Mouse (Mus musculus): Measurements from ENCODE around the gene Rgs7bp.

Rgs7bp gene

DNA sequence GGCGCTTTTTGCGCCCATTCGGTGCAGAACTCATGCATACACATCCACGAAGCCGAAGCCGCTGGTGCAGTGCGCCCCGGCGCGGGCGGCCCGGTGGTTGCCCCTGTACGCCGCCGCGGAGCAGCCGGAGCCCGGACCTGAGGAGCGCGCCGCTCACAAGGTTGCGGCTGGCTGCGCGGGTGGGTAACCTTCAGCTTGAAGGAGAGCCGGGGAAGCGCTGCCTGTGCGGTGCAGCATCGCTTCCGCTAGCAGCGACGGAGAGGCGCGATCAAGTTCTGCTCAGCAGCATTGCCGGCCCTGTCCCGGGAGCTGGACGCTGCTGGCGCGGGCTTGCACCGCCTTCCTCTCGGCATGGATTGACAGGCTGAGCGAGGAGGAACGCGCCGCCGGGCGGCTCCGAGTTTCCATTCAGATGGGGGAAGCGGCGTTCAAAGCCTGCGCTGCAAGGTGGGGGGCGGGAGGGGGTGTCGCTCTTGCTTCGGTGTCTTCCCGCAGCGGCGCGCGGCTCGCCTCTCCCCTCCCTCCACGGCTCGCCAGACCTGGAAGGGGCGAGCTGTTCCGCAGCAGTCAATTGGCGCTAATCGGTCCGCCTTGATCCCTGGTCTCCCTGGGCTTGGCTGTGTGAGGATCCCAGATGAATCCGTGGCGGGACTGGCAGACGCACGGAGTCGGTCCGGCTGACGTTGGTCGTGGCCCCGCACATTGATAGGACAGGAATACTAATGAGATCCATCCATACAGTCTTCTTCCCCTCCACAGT lies at the start of gene Rgs7bp:
Gene Rgs7bp (minus strand): TSS at position 750 of the 760 bp plus-strand sequence.
- peak; percentile 40 for DNase-seq (ENCODE audit: low read depth, low spot score)

DNA sequence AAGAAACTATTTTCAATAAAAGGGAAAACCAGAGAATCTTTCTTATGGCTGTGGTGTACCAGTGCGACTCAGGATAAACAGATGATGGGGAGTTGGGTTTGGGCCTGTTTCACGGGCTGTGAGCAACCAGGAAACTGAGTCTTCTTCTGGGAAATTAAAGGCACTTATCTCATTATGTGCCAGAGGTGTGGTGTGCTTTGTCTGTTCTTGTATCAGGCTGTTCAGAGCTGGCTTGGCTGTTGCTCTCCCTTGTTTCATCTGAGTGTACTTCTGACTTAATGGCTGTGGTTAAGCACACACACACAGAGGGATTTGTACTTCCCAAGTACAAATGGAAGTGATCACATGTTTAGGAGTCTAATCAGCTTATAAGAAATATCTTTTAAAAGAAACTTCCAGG lies 49.7 kb upstream of the Rgs7bp start:
- DNase-seq (ENCODE audit: low read depth, low spot score): no peak

DNA sequence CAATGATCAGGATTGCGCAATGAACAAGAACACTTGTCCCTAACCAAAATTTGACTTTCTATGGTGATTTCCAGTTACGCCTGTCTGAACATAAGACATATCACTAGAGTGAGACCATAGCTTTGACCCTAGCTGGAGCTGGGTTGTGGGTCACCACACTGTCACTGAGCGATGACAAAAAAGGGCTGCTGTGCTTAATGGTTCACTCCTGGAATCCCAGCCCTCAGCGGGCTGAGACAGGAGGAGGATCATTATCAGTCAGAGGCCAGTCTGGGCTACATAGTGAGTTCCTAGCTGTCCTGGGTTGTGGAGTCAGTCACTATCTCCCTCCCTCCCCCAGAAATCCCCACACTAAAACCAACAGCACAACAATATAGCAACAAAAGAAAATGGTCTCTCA lies 46.0 kb upstream of the Rgs7bp start:
- no peak for DNase-seq (ENCODE audit: low read depth, low spot score)

DNA sequence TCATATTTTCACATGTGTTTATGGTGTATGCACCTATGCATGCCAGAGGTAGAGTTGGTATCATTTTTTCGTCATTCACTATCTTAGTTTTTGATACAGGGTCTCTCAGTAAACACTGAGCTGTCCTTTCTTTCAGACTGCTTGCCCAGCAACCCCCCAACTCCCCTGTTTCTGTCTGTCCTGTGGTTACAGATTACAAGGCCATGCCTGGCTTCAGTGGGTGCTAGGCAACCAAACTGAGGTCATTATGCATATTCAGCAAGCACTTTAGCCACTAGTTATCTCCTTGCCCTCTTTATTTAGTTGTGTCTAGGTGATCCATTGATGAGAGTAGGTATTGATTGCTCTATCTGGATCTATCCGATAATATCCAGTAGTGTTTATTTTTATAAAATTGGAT lies 41.6 kb upstream of the Rgs7bp start:
- DNase-seq (ENCODE audit: low read depth, low spot score): no peak

DNA sequence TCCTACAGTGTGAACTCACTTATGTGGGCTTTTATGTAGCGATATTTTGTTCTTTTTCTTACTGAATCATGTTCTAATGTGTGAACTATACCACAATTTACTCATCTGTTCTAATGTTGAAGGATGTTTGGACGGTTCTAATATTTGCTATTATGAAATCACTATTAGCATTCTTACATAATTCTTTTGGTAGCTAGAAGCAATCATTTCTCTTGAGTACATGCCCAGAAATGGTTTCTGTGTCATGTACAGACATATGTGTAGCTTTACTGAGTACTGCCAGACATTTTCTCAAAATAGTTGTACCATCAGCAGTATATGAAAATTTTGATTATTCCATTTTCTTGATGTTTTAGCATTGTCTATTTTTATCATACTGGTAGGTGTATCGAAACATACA lies 34.5 kb upstream of the Rgs7bp start:
- no peak for DNase-seq (ENCODE audit: low read depth, low spot score)

DNA sequence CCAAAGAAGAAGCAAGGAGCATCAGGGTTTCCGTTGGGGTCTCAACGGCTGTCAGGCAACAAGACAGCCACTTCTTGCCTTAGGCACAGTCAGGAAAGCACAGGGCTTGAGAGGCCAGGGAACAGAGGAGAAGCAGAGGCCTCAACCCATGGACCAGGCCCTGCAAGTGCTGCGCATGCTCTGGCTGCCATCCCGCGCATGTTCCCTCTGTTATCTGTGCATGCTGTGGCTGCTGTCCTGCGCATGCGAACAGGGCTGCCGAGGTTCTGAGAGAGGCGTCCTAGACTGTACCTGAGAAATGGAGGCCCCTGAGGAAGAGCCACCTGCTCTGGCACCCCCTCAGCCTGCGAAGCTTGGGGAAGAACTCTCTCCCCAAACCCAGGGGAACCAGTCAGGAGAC lies 27.1 kb upstream of the Rgs7bp start, which contains the start of gene 4933425L06Rik:
Gene 4933425L06Rik (plus strand): TSS at position 261 of the 400 bp plus-strand sequence.
- DNase-seq (ENCODE audit: low read depth, low spot score): no peak

DNA sequence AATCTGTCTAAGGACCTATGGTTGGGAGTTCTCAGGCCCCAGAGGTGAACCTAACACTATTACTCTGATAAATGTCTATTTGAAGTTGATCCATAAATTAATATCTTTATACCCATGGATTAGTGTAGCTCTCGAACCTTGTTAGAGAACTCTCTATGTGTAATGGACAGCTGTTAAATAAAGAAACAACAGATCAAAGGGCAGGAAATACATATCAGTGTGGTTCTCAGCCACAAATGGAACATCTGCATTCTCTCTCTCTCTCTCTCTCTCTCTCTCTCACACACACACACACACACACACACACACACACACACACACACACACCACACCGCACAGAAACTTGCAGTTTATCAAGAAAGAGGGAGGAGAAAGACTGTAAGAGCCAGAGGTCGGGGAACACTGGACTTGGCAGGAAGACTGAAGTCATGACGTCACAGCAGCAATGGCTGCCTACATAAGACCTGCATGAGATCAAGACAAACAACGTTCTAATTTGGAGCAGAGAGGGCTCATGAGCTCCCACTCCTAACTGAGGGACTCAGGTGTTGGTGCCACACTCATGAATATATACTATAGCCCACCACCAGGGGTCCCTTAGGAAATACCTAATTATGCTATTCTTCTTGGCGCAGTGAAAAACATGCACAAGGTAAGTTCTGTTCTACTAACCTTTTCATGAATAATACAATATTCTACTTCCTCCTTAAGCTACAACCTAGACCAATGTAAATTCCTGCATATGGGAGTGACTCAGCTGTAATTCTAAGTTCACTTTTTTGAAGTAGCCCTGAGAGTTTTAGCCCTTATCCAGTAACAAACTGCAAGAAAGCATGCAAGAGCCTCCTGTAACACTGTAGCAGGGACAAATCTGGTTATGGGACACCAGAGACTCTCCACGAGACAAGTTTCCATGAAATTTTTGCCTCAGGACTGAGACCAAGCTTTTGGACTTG lies 12.4 kb upstream of the Rgs7bp start:
- DNase-seq (ENCODE audit: low read depth, low spot score): peak; percentile 51

DNA sequence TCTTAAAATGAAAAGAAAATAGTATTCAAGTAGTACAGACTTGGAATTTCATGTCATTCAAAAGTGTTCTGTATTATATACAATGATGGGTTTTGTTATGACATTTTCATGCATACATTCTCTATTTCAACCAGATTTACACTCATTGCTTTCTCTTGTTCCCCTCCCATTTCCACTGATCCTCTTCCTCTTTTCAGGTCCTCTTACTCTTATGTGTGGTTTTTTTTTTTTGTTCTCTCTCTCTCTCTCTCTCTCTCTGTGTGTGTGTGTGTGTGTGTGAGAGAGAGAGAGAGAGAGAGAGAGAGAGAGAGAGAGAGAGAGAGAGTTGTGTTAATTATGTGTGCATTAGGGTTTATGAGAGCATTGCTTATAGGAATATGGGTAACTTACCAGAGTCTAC lies 11.4 kb upstream of the Rgs7bp start:
- DNase-seq (ENCODE audit: low read depth, low spot score): no peak

DNA sequence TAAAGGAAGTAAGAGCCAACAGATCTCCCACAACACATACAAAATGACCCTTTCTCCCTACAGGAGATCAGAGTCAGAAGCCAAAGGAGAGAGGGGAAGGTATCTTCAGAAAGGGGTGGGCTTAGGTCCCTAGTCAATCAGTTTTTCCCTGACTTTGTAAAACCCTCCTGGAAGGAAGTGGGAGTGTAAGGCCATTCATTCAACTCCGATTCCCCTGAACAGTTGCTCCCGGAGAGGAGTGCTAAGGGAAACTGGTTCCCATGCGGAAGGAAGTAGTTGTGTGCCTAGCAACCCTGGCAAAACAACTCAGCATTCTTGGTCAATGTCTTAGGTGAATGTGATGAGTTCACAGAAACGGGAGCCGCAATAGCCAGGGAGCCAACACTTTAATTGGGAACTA lies 644 bp upstream of the Rgs7bp start:
- DNase-seq (ENCODE audit: low read depth, low spot score): no peak

DNA sequence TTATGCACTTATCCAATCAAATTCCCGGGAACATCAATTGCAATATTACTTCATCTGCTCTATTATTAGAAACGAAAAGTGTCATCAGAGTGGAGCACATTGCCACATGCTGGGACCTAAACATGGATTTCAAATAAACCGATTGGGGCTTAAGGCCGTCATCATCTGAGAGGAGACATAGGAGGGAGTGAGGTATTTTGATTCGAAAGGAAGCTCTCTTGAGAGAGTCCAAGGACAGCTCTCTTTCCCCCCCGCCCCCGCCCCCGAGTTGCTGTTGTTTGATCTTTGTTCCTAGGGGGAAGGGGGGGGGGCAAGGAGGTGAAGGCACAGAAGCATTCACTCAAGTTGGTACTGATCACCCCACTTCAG lies 195 bp upstream of the Rgs7bp start:
- DNase-seq (ENCODE audit: low read depth, low spot score): peak; percentile 11

DNA sequence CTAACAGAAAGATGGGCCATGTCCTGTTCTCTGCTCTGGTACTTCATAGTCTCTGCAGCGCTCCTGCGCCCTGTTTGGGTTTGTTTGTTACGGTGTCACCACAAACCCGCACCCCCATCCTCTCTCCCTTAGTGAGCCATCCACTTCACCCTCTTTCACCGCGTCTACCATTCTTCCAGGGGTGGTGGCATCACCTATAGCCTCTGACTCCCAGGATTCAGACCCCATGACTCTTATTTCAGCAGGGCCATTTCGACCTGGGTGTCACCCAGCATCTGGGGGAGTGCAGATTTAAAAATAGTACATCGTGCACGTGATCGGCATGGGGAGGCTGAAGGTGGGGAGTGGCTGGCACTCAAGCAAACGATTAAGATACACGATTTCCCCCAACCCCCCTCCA lies 1.1 kb downstream of the Rgs7bp start:
- no peak for DNase-seq (ENCODE audit: low read depth, low spot score)

DNA sequence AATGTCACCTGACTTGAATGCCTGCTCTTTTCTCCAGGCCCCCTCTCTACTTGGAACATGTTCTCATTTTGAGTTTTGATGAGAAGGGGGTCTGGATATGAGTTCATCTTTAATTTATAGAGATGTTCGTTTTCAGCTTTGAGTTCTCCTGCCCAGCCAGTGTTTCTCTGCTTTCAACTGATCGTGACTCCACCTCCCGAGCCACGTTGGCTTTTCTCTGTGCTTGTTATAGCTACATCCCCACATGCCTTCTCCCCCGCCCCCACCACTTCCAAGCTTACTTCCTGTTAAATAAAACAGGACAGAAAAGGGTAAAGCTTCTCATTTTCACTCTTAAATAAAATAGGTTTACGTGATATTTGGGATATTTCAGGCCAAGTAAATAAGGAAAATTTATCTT lies 3.3 kb downstream of the Rgs7bp start:
- no peak for DNase-seq (ENCODE audit: low read depth, low spot score)

DNA sequence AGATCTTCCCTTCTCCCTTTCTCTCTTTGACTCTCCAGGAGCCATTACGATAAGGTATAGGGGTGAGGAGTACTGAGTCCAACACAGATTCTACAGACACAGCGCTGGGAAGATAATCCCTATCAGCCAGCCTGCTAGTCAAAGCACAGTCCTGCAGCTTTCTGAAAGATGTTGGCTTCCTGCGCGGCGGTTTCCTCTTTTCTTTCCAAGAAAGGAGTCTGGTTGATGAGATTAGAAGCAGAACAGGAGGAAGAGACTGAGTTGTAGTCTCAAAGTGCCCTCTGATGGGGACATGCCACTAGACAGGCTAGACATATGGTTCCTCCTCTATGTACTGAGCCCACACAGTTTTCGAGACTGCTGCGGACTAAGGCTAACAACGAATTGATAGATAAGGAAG lies 6.1 kb downstream of the Rgs7bp start:
- no peak for DNase-seq (ENCODE audit: low read depth, low spot score)

DNA sequence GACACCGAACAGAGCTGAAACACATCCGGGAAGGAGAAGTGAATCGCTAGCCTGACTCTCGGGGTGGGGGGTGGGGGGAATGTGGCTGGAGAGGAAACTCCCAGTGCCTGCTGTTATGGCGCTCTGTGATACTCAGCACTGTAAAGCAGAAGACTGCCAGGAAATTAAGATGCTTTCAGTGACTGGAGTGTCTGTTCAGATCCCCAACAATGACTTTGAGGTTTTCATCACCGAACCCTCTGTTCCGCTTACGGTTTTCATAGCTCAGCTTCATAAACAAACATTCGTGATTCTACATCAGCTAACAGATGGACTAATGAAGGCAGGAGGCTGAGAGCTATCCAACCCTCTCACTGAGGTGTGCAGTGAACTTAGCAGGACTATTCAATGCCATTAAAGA lies 7.4 kb downstream of the Rgs7bp start:
- DNase-seq (ENCODE audit: low read depth, low spot score): no peak

DNA sequence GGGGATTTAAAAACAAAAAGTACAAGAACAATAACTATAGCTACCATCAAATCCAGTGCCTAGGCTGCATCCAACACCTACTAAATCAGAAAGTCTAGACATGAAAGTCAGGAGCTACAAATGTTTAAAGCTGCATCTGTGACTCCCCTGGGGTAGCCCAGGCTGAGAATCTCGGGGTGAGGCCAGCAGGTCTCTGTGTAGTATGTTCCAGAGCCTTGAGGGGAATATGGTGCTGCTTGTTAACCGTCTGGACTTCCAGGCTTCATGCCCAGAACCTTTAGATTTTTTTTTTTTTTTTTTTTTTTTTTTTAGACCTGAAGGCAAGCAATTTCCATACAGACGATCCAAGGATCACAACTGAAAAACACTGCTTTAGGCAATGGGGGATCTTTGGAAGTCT lies 10.8 kb downstream of the Rgs7bp start:
- no peak for DNase-seq (ENCODE audit: low read depth, low spot score)

DNA sequence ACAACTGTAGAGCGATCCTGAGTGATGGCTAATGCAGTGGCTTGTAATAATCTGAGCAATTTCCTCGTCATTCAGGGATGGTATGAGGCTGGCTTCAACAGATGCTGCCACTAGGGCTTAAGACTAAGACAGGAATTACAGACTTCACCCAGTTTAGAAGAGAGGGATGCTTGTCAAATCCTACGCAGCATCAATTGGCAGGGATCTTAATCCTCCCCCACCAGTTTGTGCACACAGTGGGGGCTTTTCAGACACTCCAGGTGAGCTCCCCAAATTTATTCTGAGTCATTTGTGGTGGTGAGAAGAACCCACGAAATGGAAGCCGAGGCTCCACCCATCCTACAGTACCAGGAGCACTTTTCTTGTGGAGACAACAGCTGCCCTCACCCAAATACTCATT lies 16.4 kb downstream of the Rgs7bp start:
- DNase-seq (ENCODE audit: low read depth, low spot score): no peak

DNA sequence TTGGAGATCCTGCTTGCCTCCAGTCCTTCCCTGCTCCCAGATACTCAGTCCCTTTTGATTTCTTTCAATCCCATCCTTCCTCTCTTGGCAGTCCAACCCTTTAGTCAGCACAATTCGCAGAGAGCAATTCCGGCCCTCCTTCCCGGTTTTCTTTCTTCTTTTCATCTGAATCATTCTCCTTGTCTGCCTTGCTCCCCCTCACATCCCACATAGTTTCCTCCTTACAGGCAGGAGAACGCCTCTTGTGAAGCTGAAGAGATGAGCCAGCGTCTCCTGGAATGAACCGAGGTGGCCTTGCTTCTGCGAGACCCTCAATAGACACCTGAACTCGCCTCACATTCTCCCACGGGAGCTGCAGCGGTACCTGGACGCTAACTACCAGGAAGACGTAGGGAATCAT lies 16.9 kb downstream of the Rgs7bp start:
- DNase-seq (ENCODE audit: low read depth, low spot score): no peak

DNA sequence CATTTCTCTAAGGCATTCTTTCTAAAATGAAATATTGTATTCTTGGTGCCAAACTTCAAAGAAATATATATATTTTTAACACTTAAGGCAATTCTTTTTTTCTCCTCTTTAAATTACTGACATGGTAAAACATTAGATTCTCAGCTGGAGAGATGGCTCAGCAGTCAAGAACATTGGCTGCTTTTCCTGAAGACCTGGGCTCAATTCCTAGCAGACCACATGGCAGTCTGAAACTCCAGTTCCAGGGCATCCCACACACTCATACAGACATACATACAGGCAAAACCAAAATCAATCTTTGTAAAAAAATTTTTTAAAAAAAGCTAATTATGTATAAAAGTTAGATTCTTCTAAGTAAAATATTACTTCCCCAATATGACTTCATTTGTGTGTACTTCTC lies 22.8 kb downstream of the Rgs7bp start:
- DNase-seq (ENCODE audit: low read depth, low spot score): no peak

DNA sequence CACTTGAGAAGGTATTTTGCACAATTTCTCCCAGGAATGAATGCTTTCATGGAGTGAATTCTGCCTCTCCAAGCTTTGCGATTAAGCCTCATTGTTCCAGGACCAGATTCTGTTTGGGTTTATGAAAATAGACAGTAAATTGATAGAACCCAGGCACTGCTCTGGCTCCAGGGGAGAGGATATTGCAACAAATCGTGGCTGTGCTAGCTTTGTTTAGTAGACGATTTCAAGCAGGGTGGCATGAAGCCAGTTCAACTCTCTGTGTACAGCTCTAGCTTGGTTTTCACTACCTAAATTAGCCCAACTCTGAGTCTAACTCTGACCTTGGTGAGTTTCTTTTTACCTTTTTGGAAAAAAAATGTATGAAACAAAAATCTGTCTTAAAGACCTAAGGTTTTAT lies 26.5 kb downstream of the Rgs7bp start:
- no peak for DNase-seq (ENCODE audit: low read depth, low spot score)

DNA sequence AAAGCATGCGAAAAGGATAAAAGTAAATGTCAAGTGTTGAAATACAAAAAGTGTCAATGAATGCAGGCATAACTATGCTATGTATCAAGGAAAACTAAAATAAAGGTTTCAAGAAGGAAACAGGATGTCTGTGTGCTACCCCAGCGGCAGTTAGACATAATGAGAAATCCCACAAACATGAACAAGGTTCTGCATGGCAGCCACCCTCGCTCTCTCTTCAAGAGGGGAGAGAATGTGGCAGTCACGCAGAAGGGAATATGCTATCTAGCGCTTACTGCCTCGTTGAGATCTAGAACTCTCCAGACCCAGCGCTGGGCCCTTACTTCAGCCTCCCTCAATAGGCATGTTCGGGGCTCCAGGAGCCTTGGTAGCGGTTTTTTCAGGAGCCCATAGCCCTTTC lies 38.2 kb downstream of the Rgs7bp start:
- no peak for DNase-seq (ENCODE audit: low read depth, low spot score)

DNA sequence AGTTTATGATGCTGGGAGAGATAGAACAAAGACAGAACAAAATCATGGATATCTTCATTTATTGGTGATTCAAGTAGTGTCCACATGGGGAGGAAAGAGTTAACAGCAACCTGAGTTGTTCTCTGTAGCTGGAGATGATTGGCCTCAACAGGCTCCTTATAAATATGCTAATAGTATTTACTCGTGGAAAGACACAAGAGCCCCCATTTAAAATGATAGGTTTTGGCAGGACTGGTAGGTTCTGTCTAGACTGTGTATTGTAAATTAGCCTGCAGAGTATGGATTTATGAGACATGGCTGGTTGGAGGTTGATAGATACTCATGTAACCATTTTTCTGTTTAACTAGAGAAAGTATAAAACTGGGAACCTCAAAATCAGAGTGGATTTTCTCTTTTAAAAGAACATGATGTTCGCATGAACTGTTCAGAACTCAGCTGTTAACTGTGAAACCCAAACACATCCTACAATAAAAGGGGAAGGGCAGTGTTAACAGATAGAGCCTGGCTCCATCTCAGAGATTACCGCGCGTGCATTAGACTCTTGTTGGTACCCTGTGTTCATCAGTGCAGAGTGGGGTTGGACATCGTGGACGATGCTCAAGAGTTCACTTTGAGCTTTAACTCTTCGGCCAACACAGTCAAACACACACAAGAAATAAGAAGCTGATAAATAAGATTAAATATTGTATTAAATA lies 38.9 kb downstream of the Rgs7bp start:
- no peak for DNase-seq (ENCODE audit: low read depth, low spot score)

DNA sequence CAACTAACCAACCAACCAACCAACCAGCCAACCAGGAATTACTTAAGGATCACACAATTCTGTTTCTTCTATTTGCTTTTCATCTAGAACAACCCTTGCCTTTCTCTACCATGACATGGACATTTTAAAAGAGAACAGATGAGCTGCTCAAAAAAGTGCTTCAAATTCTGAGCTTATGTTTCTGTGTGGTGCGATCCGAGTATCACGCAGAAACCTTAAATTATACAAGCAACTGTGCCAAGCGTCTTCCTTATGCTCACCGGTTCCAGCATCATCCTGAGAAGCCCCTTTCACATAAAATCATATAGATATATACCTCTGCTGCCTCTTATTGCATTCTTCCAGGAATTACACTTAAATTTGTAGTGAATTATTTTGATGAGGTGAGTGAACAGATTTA lies 43.4 kb downstream of the Rgs7bp start:
- DNase-seq (ENCODE audit: low read depth, low spot score): no peak

Measured in CD4-positive helper T cell, adult 2 months (primary cell).